Mouse (Mus musculus) cerebellum, adult (tissue): ENCODE results near the gene Cab39l.

Experiments used
- ATAC-seq: cut with Nextera tagmentation; 2 replicates; pipeline ENCODE4 v1.9.2; 2017; ENCODE audit warnings: mild to moderate bottlenecking, moderate library complexity, mixed read lengths; ENCODE audit not compliant: insufficient number of reproducible peaks, low FRiP score, low TSS enrichment

Gene Cab39l

GRCm38 (mm10) chr14:59497928-59498327, 57.2 kb downstream of the Cab39l start:
- no peak for ATAC-seq

GRCm38 (mm10) chr14:59504831-59505230, 64.1 kb downstream of the Cab39l start:
- no peak for ATAC-seq

- no peak for ATAC-seq
Observed at GRCm38 (mm10) chr14:59506139-59506538, 65.4 kb downstream of the Cab39l start.

- ATAC-seq: no peak
Observed at GRCm38 (mm10) chr14:59513922-59514444, 73.2 kb downstream of the Cab39l start.

GRCm38 (mm10) chr14:59525843-59526242, 85.1 kb downstream of the Cab39l start:
- ATAC-seq: no peak

- ATAC-seq: no peak
Observed at GRCm38 (mm10) chr14:59530801-59531200, 90.0 kb downstream of the Cab39l start.

- ATAC-seq: no peak
Observed at GRCm38 (mm10) chr14:59532986-59533385, 92.2 kb downstream of the Cab39l start.

- no peak for ATAC-seq
Observed at GRCm38 (mm10) chr14:59533908-59534307, 93.1 kb downstream of the Cab39l start.

GRCm38 (mm10) chr14:59537829-59538432, 97.2 kb downstream of the Cab39l start:
- no peak for ATAC-seq

GRCm38 (mm10) chr14:59540230-59540629, 99.5 kb downstream of the Cab39l start:
- no peak for ATAC-seq

- no peak for ATAC-seq
Observed at GRCm38 (mm10) chr14:59540761-59541160, 100.0 kb downstream of the Cab39l start.

GRCm38 (mm10) chr14:59543158-59543826, 102.5 kb downstream of the Cab39l start:
- no peak for ATAC-seq

- no peak for ATAC-seq
Observed at GRCm38 (mm10) chr14:59543956-59544355, 103.2 kb downstream of the Cab39l start.

- no peak for ATAC-seq
Observed at GRCm38 (mm10) chr14:59546162-59546880, 105.5 kb downstream of the Cab39l start.

GRCm38 (mm10) chr14:59547530-59547929, 106.8 kb downstream of the Cab39l start:
- no peak for ATAC-seq

- ATAC-seq: no peak
Observed at GRCm38 (mm10) chr14:59548532-59548931, 107.8 kb downstream of the Cab39l start.

- no peak for ATAC-seq
Observed at GRCm38 (mm10) chr14:59549106-59549505, 108.3 kb downstream of the Cab39l start.

GRCm38 (mm10) chr14:59550841-59551240, 110.1 kb downstream of the Cab39l start:
- ATAC-seq: no peak

GRCm38 (mm10) chr14:59551956-59552355, 111.2 kb downstream of the Cab39l start:
- no peak for ATAC-seq

- no peak for ATAC-seq
Observed at GRCm38 (mm10) chr14:59554025-59554424, 113.3 kb downstream of the Cab39l start.

GRCm38 (mm10) chr14:59555018-59555417, 114.2 kb downstream of the Cab39l start:
- ATAC-seq: no peak
